Mouse (Mus musculus): ENCODE measurements at regions not wholly inside any gene's neighbourhood (a gene's known extent, or its start where the extent isn't known, plus 50 kb on each side); places are given as distances from the start of the nearest gene placed in this dataset.
A peak's percentile ranks its signal among the peaks of the same experiment; 100 is the strongest.

DNA sequence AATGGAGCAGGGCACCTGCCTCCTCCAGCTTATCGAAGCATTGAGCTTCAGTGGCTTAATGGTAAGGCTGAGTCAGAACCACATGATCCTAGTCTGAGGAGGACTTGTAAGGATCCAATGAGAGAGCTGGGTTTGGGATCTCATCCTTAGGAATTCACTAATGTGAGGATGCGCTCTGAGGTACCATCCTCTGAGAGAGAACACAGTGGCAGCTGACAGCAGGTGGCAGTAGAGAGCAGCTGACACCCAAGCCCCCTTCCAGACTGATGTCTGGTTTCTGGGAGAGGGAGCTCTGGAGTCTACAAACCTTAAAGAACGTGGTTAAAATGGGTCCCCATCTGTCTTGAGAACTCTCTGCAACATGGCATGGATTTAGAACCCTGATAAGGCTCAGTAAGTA is 137.8 kb downstream of the B3glct start:
- Histone ChIP-seq H3K4me2 (replicated peaks; ENCODE audit: low read depth, low read length) (no peak overlapping the region), H3K4me1 (ENCODE audit: insufficient read depth, low read length) (peaks cover 5% of the 10 kb centered on the region), H3K27ac (ENCODE audit: low read length) (no peak overlapping the region), H3K9ac (replicated peaks; ENCODE audit: low read length) (no peak overlapping the region), H3K27me3 (ENCODE audit: insufficient read depth, low read length) (no peaks in the 10 kb centered on the region), H3K9me3 (ENCODE audit: low read length) (no peaks in the 10 kb centered on the region), H3K36me3 (ENCODE audit: insufficient read depth, low read length) (no peaks in the 10 kb centered on the region), H3K4me3 (ENCODE audit: low read length) (no peak overlapping the region)
- ATAC-seq (ENCODE audit: low FRiP score, low TSS enrichment), result peak; percentile 54
- WGBS, result 36% methylated on average over 3 of the region's 3 CpGs

- Histone ChIP-seq H3K27ac (ENCODE audit: low read length) (no peak overlapping the region), H3K4me3 (ENCODE audit: low read length) (no peak overlapping the region), H3K9me3 (ENCODE audit: low read length) (no peaks in the 10 kb centered on the region), H3K4me1 (ENCODE audit: insufficient read depth, low read length) (no peaks in the 10 kb centered on the region), H3K9ac (replicated peaks; ENCODE audit: low read length) (no peak overlapping the region), H3K27me3 (ENCODE audit: insufficient read depth, low read length) (no peaks in the 10 kb centered on the region), H3K4me2 (replicated peaks; ENCODE audit: low read depth, low read length) (no peak overlapping the region), H3K36me3 (ENCODE audit: insufficient read depth, low read length) (no peaks in the 10 kb centered on the region)
- WGBS, result 49% methylated on average over 6 of the region's 6 CpGs
- ATAC-seq (ENCODE audit: low FRiP score, low TSS enrichment), result 0 out of 2 replicates have a peak, but pooled peaks have one; percentile 19
Measured at GRCm38 (mm10) chr5:149818812-149819211, 140.8 kb downstream of the B3glct start.

- H3K27ac ChIP-seq (ENCODE audit: low read length), result no peak overlapping the region
- 54% methylated on average over 9 of the region's 9 CpGs for WGBS
- ATAC-seq (ENCODE audit: low FRiP score, low TSS enrichment), result peak; percentile 75; the same call in 1 of the 2 replicates
- no peaks in the 10 kb centered on the region for H3K9me3 ChIP-seq (ENCODE audit: low read length)
- H3K36me3 ChIP-seq (ENCODE audit: insufficient read depth, low read length), result no peaks in the 10 kb centered on the region
- H3K27me3 ChIP-seq (ENCODE audit: insufficient read depth, low read length), result no peaks in the 10 kb centered on the region
- H3K4me2 ChIP-seq (replicated peaks; ENCODE audit: low read depth, low read length), result no peak overlapping the region
- H3K4me3 ChIP-seq (ENCODE audit: low read length), result no peak overlapping the region
- H3K4me1 ChIP-seq (ENCODE audit: insufficient read depth, low read length), result no peaks in the 10 kb centered on the region
- no peak overlapping the region for H3K9ac ChIP-seq (replicated peaks; ENCODE audit: low read length)
Measured at GRCm38 (mm10) chr5:149823821-149824220, 145.8 kb downstream of the B3glct start.

GRCm38 (mm10) chr5:149827599-149827998 is 149.6 kb downstream of the B3glct start:
- Histone ChIP-seq H3K4me1 (ENCODE audit: insufficient read depth, low read length) (peaks cover 7% of the 10 kb centered on the region), H3K9me3 (ENCODE audit: low read length) (no peaks in the 10 kb centered on the region), H3K27me3 (ENCODE audit: insufficient read depth, low read length) (no peaks in the 10 kb centered on the region; the same call in 1 of the 2 replicates), H3K9ac (replicated peaks; ENCODE audit: low read length) (no peak overlapping the region), H3K36me3 (ENCODE audit: insufficient read depth, low read length) (no peaks in the 10 kb centered on the region), H3K27ac (ENCODE audit: low read length) (no peak overlapping the region), H3K4me2 (replicated peaks; ENCODE audit: low read depth, low read length) (no peak overlapping the region), H3K4me3 (ENCODE audit: low read length) (no peak overlapping the region)
- WGBS, result 49% methylated on average over 3 of the region's 3 CpGs
- ATAC-seq (ENCODE audit: low FRiP score, low TSS enrichment), result no peak

DNA sequence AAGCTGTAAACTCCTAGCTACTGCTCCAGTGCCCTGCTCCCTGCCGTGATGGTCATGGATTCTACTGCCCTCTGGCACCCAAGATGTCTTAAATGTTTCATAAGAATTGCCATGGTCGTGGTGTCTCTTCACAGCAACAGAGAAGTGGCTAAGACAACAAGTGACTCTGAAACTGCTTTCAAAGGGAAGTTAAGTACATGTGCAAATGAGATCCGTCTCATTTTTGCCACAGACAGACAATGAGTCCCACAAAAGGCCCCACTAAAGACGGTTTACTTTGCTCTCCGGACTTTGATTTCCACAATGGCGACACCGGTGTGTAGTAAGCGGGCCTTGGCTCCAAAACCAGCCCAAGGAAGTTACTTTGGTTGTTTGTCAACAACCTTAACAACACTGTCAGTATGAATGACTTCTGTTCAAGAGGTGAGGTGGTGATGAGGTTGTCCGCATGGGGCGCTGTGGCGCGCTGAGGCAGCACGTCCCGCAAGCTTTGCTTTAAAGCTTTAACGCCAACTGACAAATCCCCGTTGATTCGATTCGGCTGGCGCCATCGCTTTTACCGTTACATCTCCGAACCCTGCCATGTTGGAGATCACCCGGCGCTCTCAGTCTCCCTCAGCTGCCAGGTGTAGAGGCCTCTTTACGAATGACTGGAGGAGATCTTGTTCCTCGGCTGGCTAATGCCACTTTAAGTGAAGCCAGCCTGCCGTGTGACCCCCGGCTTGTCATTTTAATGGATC is 153.3 kb downstream of the B3glct start:
- H3K27me3 ChIP-seq (ENCODE audit: insufficient read depth, low read length), result no peaks in the 10 kb centered on the region; the same call in 1 of the 2 replicates
- H3K9ac ChIP-seq (replicated peaks; ENCODE audit: low read length), result peak overlapping the region; percentile 61
- H3K27ac ChIP-seq (ENCODE audit: low read length), result no peak overlapping the region
- peaks cover 7% of the 10 kb centered on the region for H3K4me1 ChIP-seq (ENCODE audit: insufficient read depth, low read length)
- 3% methylated on average over 28 of the region's 28 CpGs for WGBS
- no peaks in the 10 kb centered on the region for H3K36me3 ChIP-seq (ENCODE audit: insufficient read depth, low read length)
- ATAC-seq (ENCODE audit: low FRiP score, low TSS enrichment), result peak; percentile 31; the same call in 1 of the 2 replicates
- no peaks in the 10 kb centered on the region for H3K9me3 ChIP-seq (ENCODE audit: low read length)
- peak overlapping the region; percentile 88 for H3K4me2 ChIP-seq (replicated peaks; ENCODE audit: low read depth, low read length)
- H3K4me3 ChIP-seq (ENCODE audit: low read length), result peak overlapping the region; percentile 50

DNA sequence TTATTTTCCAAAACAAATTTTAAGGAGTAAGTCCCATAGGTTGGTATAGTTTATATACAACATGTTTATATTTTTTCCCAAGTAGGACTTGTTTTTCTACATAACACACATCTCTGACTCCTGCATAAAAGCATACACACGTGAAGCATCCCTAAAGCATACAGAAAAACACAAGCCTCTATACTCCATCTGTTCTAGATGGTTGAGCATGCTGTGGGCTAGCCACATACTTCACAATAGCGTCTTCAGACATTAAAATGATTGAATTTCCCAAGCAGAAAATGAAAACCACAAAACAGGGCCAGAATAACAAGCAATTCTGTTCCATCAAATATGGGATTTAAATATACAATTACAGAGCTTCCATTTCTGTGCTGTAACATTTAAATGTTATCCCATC is 159.3 kb downstream of the B3glct start:
- no peak overlapping the region for H3K27ac ChIP-seq (ENCODE audit: low read length)
- no peaks in the 10 kb centered on the region for H3K27me3 ChIP-seq (ENCODE audit: insufficient read depth, low read length)
- no peak overlapping the region for H3K4me2 ChIP-seq (replicated peaks; ENCODE audit: low read depth, low read length)
- no peak overlapping the region for H3K9ac ChIP-seq (replicated peaks; ENCODE audit: low read length)
- no peak for ATAC-seq (ENCODE audit: low FRiP score, low TSS enrichment)
- H3K4me1 ChIP-seq (ENCODE audit: insufficient read depth, low read length), result no peaks in the 10 kb centered on the region
- no peaks in the 10 kb centered on the region for H3K9me3 ChIP-seq (ENCODE audit: low read length)
- no peaks in the 10 kb centered on the region for H3K36me3 ChIP-seq (ENCODE audit: insufficient read depth, low read length)
- H3K4me3 ChIP-seq (ENCODE audit: low read length), result no peak overlapping the region
- WGBS, result 81% methylated on average over 2 of the region's 2 CpGs

- no peak for ATAC-seq (ENCODE audit: low FRiP score, low TSS enrichment)
- Histone ChIP-seq H3K27me3 (ENCODE audit: insufficient read depth, low read length) (0 out of 2 replicates have a peak, but pooled peaks cover 3% of the 10 kb centered on the region), H3K9me3 (ENCODE audit: low read length) (no peaks in the 10 kb centered on the region), H3K9ac (replicated peaks; ENCODE audit: low read length) (no peak overlapping the region), H3K36me3 (ENCODE audit: insufficient read depth, low read length) (no peaks in the 10 kb centered on the region), H3K4me1 (ENCODE audit: insufficient read depth, low read length) (no peaks in the 10 kb centered on the region; the same call in 1 of the 2 replicates), H3K27ac (ENCODE audit: low read length) (no peak overlapping the region), H3K4me2 (replicated peaks; ENCODE audit: low read depth, low read length) (no peak overlapping the region), H3K4me3 (ENCODE audit: low read length) (no peak overlapping the region)
- 63% methylated on average over 6 of the region's 6 CpGs for WGBS
Measured at GRCm38 (mm10) chr5:149842491-149842890, 164.5 kb downstream of the B3glct start.

DNA sequence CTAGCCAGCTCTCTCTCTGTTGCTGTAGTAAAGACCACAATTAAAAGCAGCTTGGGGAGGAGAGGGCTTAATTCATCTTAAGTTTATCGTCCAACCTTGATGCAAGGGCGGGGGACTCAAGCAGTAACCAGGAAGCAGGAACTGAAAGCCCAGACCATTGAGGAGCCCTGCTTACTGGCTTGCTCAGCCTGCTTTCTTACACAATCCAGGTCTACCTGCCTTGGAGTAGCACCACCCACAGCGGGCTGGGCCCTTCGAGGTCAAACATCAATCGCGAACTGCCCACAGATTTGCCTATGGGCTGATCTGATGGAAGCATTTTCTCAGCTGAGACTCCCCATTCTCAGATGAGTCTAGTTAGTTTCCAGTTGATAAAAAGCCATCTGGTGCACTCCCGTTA is 165.3 kb downstream of the B3glct start:
- no peak overlapping the region for H3K4me3 ChIP-seq (ENCODE audit: low read length)
- H3K9ac ChIP-seq (replicated peaks; ENCODE audit: low read length), result no peak overlapping the region
- no peak overlapping the region for H3K27ac ChIP-seq (ENCODE audit: low read length)
- no peaks in the 10 kb centered on the region for H3K36me3 ChIP-seq (ENCODE audit: insufficient read depth, low read length)
- no peaks in the 10 kb centered on the region; the same call in 1 of the 2 replicates for H3K4me1 ChIP-seq (ENCODE audit: insufficient read depth, low read length)
- H3K9me3 ChIP-seq (ENCODE audit: low read length), result no peaks in the 10 kb centered on the region
- WGBS, result 55% methylated on average over 7 of the region's 7 CpGs
- ATAC-seq (ENCODE audit: low FRiP score, low TSS enrichment), result no peak
- no peak overlapping the region for H3K4me2 ChIP-seq (replicated peaks; ENCODE audit: low read depth, low read length)
- 0 out of 2 replicates have a peak, but pooled peaks cover 3% of the 10 kb centered on the region for H3K27me3 ChIP-seq (ENCODE audit: insufficient read depth, low read length)

DNA sequence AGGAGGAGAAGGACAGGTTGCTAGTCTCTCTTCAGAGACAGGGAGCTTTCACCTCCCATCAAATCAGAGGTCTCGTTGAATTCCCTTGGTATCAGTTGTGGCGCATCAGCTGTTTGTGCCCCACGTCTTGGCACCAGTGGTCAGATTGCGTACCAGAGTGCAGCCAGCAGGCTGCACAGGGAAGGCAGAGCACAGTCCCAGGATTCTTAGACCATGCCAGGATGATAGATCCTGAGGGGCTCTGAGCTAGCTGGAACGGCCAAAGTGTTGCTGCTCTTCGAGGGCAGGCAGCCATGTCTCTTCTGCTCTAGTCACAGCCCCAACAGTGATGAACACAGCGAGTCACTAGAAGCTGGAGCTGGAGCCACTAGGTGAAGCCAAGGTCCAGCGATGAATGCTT is 167.2 kb downstream of the B3glct start:
- WGBS, result 86% methylated on average over 8 of the region's 8 CpGs
- no peaks in the 10 kb centered on the region; the same call in 1 of the 2 replicates for H3K4me1 ChIP-seq (ENCODE audit: insufficient read depth, low read length)
- H3K27me3 ChIP-seq (ENCODE audit: insufficient read depth, low read length), result 0 out of 2 replicates have a peak, but pooled peaks cover 3% of the 10 kb centered on the region
- H3K9ac ChIP-seq (replicated peaks; ENCODE audit: low read length), result no peak overlapping the region
- ATAC-seq (ENCODE audit: low FRiP score, low TSS enrichment), result no peak
- no peak overlapping the region for H3K4me2 ChIP-seq (replicated peaks; ENCODE audit: low read depth, low read length)
- H3K36me3 ChIP-seq (ENCODE audit: insufficient read depth, low read length), result no peaks in the 10 kb centered on the region
- no peak overlapping the region for H3K4me3 ChIP-seq (ENCODE audit: low read length)
- H3K9me3 ChIP-seq (ENCODE audit: low read length), result no peaks in the 10 kb centered on the region
- no peak overlapping the region for H3K27ac ChIP-seq (ENCODE audit: low read length)

DNA sequence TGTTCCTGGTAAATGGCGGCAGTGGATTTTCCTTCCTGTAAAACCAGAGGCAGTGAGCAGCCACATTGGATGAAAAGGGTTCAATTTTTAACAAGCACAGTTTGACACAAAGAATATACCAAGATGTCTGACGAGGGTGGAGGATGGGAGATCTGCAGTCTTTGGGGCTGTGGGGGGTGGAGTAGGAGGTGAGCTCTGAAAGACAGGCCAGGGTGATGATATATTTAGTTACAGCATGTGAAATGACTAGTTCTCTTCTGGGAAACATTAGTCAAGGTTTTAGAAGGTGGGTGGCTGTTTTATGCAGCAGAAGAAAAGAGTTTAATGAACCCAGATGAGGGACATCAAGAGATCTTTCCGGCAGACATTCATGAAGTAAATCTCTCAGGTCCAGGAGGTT is 170.0 kb upstream of the Rxfp2 start:
- no peaks in the 10 kb centered on the region; the same call in 1 of the 2 replicates for H3K4me1 ChIP-seq (ENCODE audit: insufficient read depth, low read length)
- 67% methylated on average over 3 of the region's 3 CpGs for WGBS

More for the DNA sequence above, 170.0 kb upstream of the Rxfp2 start:
- no peak overlapping the region for H3K4me2 ChIP-seq (replicated peaks; ENCODE audit: low read depth, low read length)
- H3K9ac ChIP-seq (replicated peaks; ENCODE audit: low read length), result no peak overlapping the region
- no peak for ATAC-seq (ENCODE audit: low FRiP score, low TSS enrichment)
- no peaks in the 10 kb centered on the region for H3K9me3 ChIP-seq (ENCODE audit: low read length)
- no peak overlapping the region for H3K27ac ChIP-seq (ENCODE audit: low read length)
- H3K27me3 ChIP-seq (ENCODE audit: insufficient read depth, low read length), result 0 out of 2 replicates have a peak, but pooled peaks cover 3% of the 10 kb centered on the region
- H3K4me3 ChIP-seq (ENCODE audit: low read length), result no peak overlapping the region
- no peaks in the 10 kb centered on the region for H3K36me3 ChIP-seq (ENCODE audit: insufficient read depth, low read length)

Data from kidney, embryonic 16.5 days (tissue).